Mouse (Mus musculus): Measurements from ENCODE around the gene Hikeshi. TPM values are rescaled to one million over a fixed set of nuclear protein-coding genes. Genes with fewer than 3 reads are reported as not detected.

Hikeshi gene
- 138 and 146 TPM in 2 replicates for polyA plus RNA-seq (2014; fragmentation: Nextera tagmentation; extraction: Ambion mirVana)

DNA sequence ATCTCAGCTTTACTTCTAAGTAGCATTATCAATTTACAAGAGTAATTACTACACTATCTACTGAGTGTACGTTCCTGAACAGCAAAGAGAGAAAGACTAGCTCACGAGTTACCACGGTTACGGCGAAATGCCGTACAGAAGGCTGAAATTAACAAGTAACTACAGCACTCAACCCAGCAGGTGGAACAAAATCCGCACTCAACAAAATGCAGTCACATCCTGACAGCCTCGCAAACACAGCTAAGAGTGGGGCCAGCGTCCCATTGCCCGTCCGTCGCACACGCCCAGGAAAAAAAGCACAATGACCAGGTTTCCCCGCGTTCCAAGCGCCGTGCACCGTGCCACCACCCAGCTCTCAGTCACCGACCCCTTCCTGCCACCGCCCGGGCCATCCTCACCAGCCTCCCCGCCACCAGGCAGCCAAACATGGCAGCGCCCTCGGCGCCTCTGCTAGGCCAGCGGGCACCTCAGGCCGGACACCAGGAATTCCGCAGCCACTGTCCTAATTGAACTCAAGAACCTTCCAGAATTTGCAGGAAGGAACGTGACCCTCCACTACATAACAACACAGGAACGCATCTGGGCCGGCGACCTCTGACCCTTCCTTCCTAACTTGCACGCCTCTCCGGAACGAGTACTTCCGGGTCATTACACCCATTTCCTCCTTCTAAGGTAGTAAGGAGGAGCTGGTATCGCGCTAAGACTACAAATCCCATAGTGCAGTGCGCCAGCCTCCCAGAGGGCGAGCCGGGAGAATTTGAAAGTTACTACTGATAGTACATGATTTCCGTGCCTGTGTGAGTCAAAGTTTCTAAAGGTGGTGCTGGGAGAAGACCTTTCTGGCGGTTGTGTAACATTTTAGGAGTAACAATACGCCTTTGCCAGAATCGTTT, at the start of gene Hikeshi:
Hikeshi (minus strand) TSS at position 634 of the 893 bp plus-strand sequence.
- WGBS, result under 1% methylated on average over 45 of the region's 45 CpGs
- Histone ChIP-seq H3K9ac (ENCODE audit: low read depth, low read length) (peak within 1 kb of the TSS; percentile 72), H3K36me3 (ENCODE audit: control insufficient read depth, insufficient read depth, low read length) (no peaks in the 10 kb centered on the region), H3K4me3 (ENCODE audit: low read depth, low read length) (peak within 1 kb of the TSS; percentile 78), H3K9me3 (ENCODE audit: control insufficient read depth, low read length) (no peaks in the 10 kb centered on the region), H3K4me1 (replicated peaks; ENCODE audit: control insufficient read depth, insufficient read depth, low read length) (peaks cover 5% of the 10 kb centered on the region; the same call in 1 of the 2 replicates), H3K4me2 (peak within 1 kb of the TSS; percentile 79), H3K27me3 (replicated peaks; ENCODE audit: control insufficient read depth, insufficient read depth, low read length) (no peaks in the 10 kb centered on the region), H3K27ac (ENCODE audit: low read depth, low read length) (peak within 1 kb of the TSS; percentile 49)
- ATAC-seq (replicated peaks; ENCODE audit: low FRiP score), result peak; percentile 99
- peak; percentile 88 for DNase-seq (ENCODE audit: low spot score)

DNA sequence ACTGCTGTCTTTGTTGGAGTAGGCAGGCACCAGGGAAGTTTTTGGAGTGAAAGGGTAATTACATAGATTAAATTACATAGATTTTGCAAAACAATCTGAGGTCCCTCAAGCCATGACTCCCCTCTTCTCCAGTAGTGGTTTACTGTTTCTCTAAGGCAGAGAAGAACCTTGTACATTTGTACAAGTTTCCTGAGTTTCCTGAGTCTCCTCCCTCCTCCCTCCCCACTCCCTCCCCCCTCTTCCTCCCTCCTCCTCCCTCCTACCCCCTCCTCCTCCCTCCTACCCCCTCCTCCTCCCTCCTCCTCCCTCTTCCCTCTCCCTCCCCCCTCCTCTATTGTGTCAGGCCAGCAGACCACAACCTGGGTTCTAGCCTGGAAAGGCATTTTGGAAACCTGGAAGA, 43.4 kb upstream of the Hikeshi start:
- Histone ChIP-seq H3K4me3 (ENCODE audit: low read depth, low read length) (no peak overlapping the region), H3K27me3 (replicated peaks; ENCODE audit: control insufficient read depth, insufficient read depth, low read length) (no peaks in the 10 kb centered on the region), H3K4me1 (replicated peaks; ENCODE audit: control insufficient read depth, insufficient read depth, low read length) (0 out of 2 replicates have a peak, but pooled peaks cover 4% of the 10 kb centered on the region), H3K4me2 (no peak overlapping the region), H3K9ac (ENCODE audit: low read depth, low read length) (no peak overlapping the region), H3K27ac (ENCODE audit: low read depth, low read length) (no peak overlapping the region), H3K9me3 (ENCODE audit: control insufficient read depth, low read length) (no peaks in the 10 kb centered on the region), H3K36me3 (ENCODE audit: control insufficient read depth, insufficient read depth, low read length) (no peaks in the 10 kb centered on the region)
- ATAC-seq (replicated peaks; ENCODE audit: low FRiP score) (no peak), DNase-seq (ENCODE audit: low spot score) (no peak)

DNA sequence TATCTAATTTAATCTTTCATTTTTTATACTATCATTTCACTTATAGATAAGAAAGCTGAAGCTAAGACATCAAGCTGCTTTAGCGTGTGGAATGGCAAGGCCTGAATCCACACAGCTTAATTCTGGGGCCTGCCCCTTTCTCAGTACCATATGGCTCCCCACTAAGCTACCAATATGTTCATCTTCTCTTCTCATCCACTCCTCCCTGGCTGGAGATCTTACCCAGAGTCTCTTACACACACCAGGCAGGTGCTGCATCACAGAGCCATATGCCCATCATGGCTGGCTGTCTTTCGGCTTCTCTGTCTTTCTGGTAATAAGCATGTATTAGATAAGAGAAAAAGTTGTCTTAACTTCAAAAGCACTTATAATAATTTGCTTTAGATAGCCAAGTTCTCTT, 42.4 kb upstream of the Hikeshi start:
- no peaks in the 10 kb centered on the region for H3K9me3 ChIP-seq (ENCODE audit: control insufficient read depth, low read length)
- H3K9ac ChIP-seq (ENCODE audit: low read depth, low read length), result no peak overlapping the region
- H3K27me3 ChIP-seq (replicated peaks; ENCODE audit: control insufficient read depth, insufficient read depth, low read length), result no peaks in the 10 kb centered on the region
- DNase-seq (ENCODE audit: low spot score) (no peak), ATAC-seq (replicated peaks; ENCODE audit: low FRiP score) (no peak)
- no peak overlapping the region for H3K4me2 ChIP-seq
- H3K4me1 ChIP-seq (replicated peaks; ENCODE audit: control insufficient read depth, insufficient read depth, low read length), result peaks cover 7% of the 10 kb centered on the region
- no peak overlapping the region for H3K4me3 ChIP-seq (ENCODE audit: low read depth, low read length)
- no peaks in the 10 kb centered on the region for H3K36me3 ChIP-seq (ENCODE audit: control insufficient read depth, insufficient read depth, low read length)
- 81% methylated on average over 2 of the region's 2 CpGs for WGBS
- H3K27ac ChIP-seq (ENCODE audit: low read depth, low read length), result no peak overlapping the region

DNA sequence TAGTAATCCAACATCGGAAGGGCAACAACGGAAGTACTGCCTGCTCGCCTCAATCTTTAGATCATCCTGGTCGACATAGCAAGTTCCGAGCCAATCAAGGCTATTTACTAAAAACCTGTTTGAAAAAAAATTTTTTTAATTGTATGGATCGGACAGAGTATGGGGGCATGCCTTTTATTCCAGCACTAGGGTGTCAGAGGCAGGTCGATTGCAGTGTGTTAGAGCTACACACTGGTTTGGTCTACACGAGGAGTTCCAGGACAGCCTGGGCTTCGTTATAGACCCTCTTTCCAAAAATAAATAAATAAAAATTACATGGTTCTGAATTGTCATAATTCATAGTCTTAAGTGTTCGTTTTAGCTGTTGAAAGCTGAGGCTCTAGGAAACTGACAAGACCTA, 40.6 kb upstream of the Hikeshi start:
- Histone ChIP-seq H3K27me3 (replicated peaks; ENCODE audit: control insufficient read depth, insufficient read depth, low read length) (no peaks in the 10 kb centered on the region), H3K4me1 (replicated peaks; ENCODE audit: control insufficient read depth, insufficient read depth, low read length) (peaks cover 10% of the 10 kb centered on the region), H3K4me2 (peak overlapping the region; percentile 66), H3K9me3 (ENCODE audit: control insufficient read depth, low read length) (no peaks in the 10 kb centered on the region), H3K4me3 (ENCODE audit: low read depth, low read length) (peak overlapping the region; percentile 77), H3K36me3 (ENCODE audit: control insufficient read depth, insufficient read depth, low read length) (no peaks in the 10 kb centered on the region), H3K9ac (ENCODE audit: low read depth, low read length) (peak overlapping the region; percentile 89), H3K27ac (ENCODE audit: low read depth, low read length) (peak overlapping the region; percentile 33; the same call in 1 of the 2 replicates)
- DNase-seq (ENCODE audit: low spot score), result no peak
- no peak for ATAC-seq (replicated peaks; ENCODE audit: low FRiP score)
- 11% methylated on average over 10 of the region's 10 CpGs for WGBS

DNA sequence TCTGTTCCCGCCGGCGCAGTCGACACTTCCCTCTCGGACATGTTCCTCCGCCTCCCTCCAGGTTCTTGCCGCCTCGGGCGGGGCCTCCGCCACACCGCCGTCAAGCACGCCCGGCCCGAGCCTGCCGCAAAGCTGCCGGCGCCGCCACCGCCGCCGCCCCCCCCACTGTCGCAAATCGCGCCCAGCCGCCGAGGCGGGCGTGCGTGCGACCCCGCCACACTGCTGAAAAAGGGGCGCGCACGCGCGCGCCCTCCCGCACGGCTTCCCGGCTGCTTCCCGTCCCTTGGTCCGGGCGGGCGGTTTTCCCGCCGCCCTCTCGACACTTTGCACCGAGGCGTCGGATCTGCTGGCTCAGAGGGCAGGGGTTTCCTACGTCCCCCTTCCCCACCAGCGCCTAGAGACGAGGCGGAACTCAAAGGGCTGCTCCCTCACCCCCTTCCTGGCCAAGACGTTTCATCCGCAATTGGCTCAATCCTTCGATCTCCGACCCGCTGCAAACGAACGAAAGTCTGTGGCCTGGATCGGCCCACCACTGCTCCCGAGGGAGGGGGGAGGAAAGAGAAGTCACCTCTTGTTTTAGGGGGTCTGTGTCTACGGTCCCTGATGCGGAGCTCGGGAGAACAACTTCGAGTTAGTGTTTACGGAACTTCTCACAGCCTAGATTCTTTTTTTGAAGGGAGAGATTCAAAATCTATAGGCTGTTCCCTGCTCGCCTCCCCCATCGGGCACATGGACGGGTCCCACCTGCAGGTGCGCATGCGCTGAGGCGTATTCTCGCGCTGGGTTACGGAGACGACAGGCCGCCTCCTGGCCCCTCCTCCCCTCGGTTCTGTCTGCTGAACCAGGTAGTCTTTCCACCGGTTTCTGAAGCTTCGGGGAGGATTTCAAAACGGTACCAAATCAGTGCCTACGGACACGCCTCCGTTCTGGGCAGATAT, 39.8 kb upstream of the Hikeshi start, which contains the start of gene Eed:
Eed (minus strand) TSS at position 499 of the 938 bp plus-strand sequence.
- peaks cover 9% of the 10 kb centered on the region for H3K4me1 ChIP-seq (replicated peaks; ENCODE audit: control insufficient read depth, insufficient read depth, low read length)
- H3K36me3 ChIP-seq (ENCODE audit: control insufficient read depth, insufficient read depth, low read length), result peaks cover 4% of the 10 kb centered on the region
- H3K4me2 ChIP-seq, result peak within 1 kb of the TSS; percentile 88
- H3K9ac ChIP-seq (ENCODE audit: low read depth, low read length), result peak within 1 kb of the TSS; percentile 89
- H3K4me3 ChIP-seq (ENCODE audit: low read depth, low read length), result peak within 1 kb of the TSS; percentile 77
- under 1% methylated on average over 87 of the region's 87 CpGs for WGBS
- H3K9me3 ChIP-seq (ENCODE audit: control insufficient read depth, low read length), result no peaks in the 10 kb centered on the region
- ATAC-seq (replicated peaks; ENCODE audit: low FRiP score), result peak; percentile 85
- peak within 1 kb of the TSS; percentile 99 for H3K27ac ChIP-seq (ENCODE audit: low read depth, low read length)
- peak; percentile 95 for DNase-seq (ENCODE audit: low spot score)
- no peaks in the 10 kb centered on the region for H3K27me3 ChIP-seq (replicated peaks; ENCODE audit: control insufficient read depth, insufficient read depth, low read length)

DNA sequence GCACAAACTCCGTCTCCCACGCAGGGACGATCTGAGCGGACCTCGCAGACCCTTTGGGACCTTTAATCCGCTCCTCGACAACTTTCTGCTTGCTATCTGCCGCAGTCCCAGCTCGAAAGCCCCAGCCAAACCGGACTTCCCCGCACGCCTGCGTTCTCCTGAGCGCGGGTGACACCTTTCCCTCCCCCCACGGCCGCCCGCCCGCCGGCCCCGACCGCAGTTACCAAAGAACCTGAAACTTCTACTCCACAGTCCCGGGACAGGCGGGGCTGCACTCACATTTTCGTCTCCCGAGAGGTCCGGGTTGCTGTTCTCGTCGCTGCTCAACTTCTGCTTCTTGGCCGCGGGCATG, 39.1 kb upstream of the Hikeshi start:
- under 1% methylated on average over 31 of the region's 31 CpGs for WGBS
- Histone ChIP-seq H3K4me3 (ENCODE audit: low read depth, low read length) (peak overlapping the region; percentile 77), H3K27me3 (replicated peaks; ENCODE audit: control insufficient read depth, insufficient read depth, low read length) (no peaks in the 10 kb centered on the region), H3K36me3 (ENCODE audit: control insufficient read depth, insufficient read depth, low read length) (peaks cover 10% of the 10 kb centered on the region), H3K9me3 (ENCODE audit: control insufficient read depth, low read length) (no peaks in the 10 kb centered on the region), H3K4me2 (peak overlapping the region; percentile 88), H3K27ac (ENCODE audit: low read depth, low read length) (peak overlapping the region; percentile 99), H3K9ac (ENCODE audit: low read depth, low read length) (peak overlapping the region; percentile 89), H3K4me1 (replicated peaks; ENCODE audit: control insufficient read depth, insufficient read depth, low read length) (peaks cover 9% of the 10 kb centered on the region)
- DNase-seq (ENCODE audit: low spot score) (no peak), ATAC-seq (replicated peaks; ENCODE audit: low FRiP score) (peak; percentile 48)

DNA sequence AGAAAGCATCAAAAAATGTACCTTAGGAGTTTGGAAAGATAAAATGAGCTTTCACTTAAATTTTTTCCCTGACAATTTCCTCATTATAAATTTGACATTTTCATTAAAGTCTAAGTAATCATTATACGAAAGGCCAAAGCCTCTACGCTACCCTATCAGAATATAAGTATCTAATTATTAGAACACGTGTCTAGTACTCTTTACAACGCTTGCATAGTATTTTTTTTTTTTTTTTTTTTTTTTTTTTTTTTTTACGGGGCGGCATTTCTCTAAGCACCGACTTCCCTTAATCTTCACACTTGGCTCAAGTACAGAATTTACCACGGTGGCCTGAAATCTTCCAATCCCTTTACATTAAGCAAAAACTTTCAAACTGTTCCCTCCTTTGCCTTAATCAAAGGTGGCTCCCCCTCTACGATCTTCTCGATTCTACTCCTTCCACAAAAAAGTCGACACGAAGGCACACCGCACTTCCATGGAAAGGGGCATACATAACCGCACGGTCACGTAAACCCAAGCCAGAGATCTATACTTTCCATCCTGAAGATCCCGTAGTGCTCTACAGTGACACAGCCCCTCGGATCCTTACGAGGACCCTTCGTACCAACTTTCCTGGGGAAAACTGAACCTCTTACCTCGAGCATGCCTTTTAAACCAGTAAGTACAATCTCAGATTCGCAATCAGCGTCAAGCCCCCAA, 38.6 kb upstream of the Hikeshi start:
- Histone ChIP-seq H3K9me3 (ENCODE audit: control insufficient read depth, low read length) (no peaks in the 10 kb centered on the region), H3K4me2 (peak overlapping the region; percentile 88), H3K27me3 (replicated peaks; ENCODE audit: control insufficient read depth, insufficient read depth, low read length) (no peaks in the 10 kb centered on the region), H3K9ac (ENCODE audit: low read depth, low read length) (peak overlapping the region; percentile 89), H3K36me3 (ENCODE audit: control insufficient read depth, insufficient read depth, low read length) (peaks cover 10% of the 10 kb centered on the region), H3K27ac (ENCODE audit: low read depth, low read length) (peak overlapping the region; percentile 99), H3K4me3 (ENCODE audit: low read depth, low read length) (peak overlapping the region; percentile 77), H3K4me1 (replicated peaks; ENCODE audit: control insufficient read depth, insufficient read depth, low read length) (peaks cover 9% of the 10 kb centered on the region)
- whole genome bisulfite sequencing, result 3% methylated on average over 23 of the region's 23 CpGs
- DNase-seq (ENCODE audit: low spot score) (no peak), ATAC-seq (replicated peaks; ENCODE audit: low FRiP score) (no peak)

DNA sequence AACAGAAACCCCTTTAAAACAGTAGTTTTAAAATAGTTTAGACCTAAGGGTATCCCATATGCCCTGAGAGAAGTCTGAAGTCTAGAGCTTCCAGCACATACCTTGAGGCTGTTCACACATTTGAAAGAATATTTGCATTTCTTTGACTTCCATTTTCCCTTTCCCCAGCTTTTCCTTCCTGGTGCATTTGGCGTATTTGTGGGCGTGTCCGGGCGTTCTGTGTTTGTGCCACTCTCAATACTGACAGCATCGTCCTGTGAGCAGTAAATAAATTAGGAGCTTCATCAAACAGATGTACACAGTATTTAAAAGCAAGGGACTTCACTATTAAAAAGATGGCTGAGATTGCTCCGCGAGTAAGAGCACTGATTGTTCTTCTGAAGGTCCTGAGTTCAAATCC, 35.8 kb upstream of the Hikeshi start:
- 92% methylated on average over 7 of the region's 7 CpGs for WGBS
- no peak overlapping the region for H3K27ac ChIP-seq (ENCODE audit: low read depth, low read length)
- H3K4me2 ChIP-seq, result no peak overlapping the region
- H3K36me3 ChIP-seq (ENCODE audit: control insufficient read depth, insufficient read depth, low read length), result peaks cover 20% of the 10 kb centered on the region
- H3K27me3 ChIP-seq (replicated peaks; ENCODE audit: control insufficient read depth, insufficient read depth, low read length), result no peaks in the 10 kb centered on the region
- H3K9ac ChIP-seq (ENCODE audit: low read depth, low read length), result no peak overlapping the region
- no peak for ATAC-seq (replicated peaks; ENCODE audit: low FRiP score)
- peaks cover 6% of the 10 kb centered on the region for H3K4me1 ChIP-seq (replicated peaks; ENCODE audit: control insufficient read depth, insufficient read depth, low read length)
- H3K4me3 ChIP-seq (ENCODE audit: low read depth, low read length), result no peak overlapping the region
- no peak for DNase-seq (ENCODE audit: low spot score)
- H3K9me3 ChIP-seq (ENCODE audit: control insufficient read depth, low read length), result no peaks in the 10 kb centered on the region

All from liver, embryonic 11.5 days (tissue).